Mouse (Mus musculus): Measurements from ENCODE around the gene Gpc6.

GRCm38 (mm10) chr14:117034146-117034545, 109.0 kb downstream of the Gpc6 start:
- TF ChIP-seq CTCF (IDR thresholded peaks at IDR 0.05; ENCODE audit: low read depth, low read length): no peak
- TF ChIP-seq POLR2A (IDR thresholded peaks at IDR 0.05; ENCODE audit: borderline replicate concordance, low read depth, low read length): no peak

All from bone marrow macrophage, adult 2 months (primary cell).